Mouse (Mus musculus) 3134 (cell line): Measurements from ENCODE around the gene Ptov1.
A peak's percentile ranks its signal among the peaks of the same experiment; 100 is the strongest.

Experiments
- DNase-seq: peaks from one replicate; pipeline ENCODE4 v3.0.0-alpha.2; 2011; ENCODE audit warnings: low spot score; ENCODE audit not compliant: insufficient read length; ENCODE audit errors: extremely low read depth

Ptov1 gene

GRCm38 (mm10) chr7:44845006-44845405 is 24.6 kb downstream of the Ptov1 start:
- no peak for DNase-seq

- DNase-seq = no peak
Measured at GRCm38 (mm10) chr7:44841825-44842463, 27.6 kb downstream of the Ptov1 start.

- no peak for DNase-seq
Measured at GRCm38 (mm10) chr7:44840426-44840825, 29.2 kb downstream of the Ptov1 start.

- no peak for DNase-seq
Measured at GRCm38 (mm10) chr7:44839491-44840191, 29.9 kb downstream of the Ptov1 start.

GRCm38 (mm10) chr7:44839171-44839490 is 30.5 kb downstream of the Ptov1 start:
- DNase-seq = no peak

GRCm38 (mm10) chr7:44838073-44838472 is 31.5 kb downstream of the Ptov1 start:
- DNase-seq = no peak

GRCm38 (mm10) chr7:44836423-44837053 is 33.0 kb downstream of the Ptov1 start:
- DNase-seq = no peak

- no peak for DNase-seq
Measured at GRCm38 (mm10) chr7:44836016-44836404, 33.6 kb downstream of the Ptov1 start.

- no peak for DNase-seq
Measured at GRCm38 (mm10) chr7:44835373-44836015, 34.1 kb downstream of the Ptov1 start.

- DNase-seq = no peak
Measured at GRCm38 (mm10) chr7:44832763-44833162, 36.8 kb downstream of the Ptov1 start.

GRCm38 (mm10) chr7:44828706-44829105 is 40.9 kb downstream of the Ptov1 start:
- no peak for DNase-seq

- DNase-seq = peak; percentile 56
Measured at GRCm38 (mm10) chr7:44826771-44827170, 42.8 kb downstream of the Ptov1 start.

GRCm38 (mm10) chr7:44824872-44825271 is 44.7 kb downstream of the Ptov1 start:
- no peak for DNase-seq

- DNase-seq = no peak
Measured at GRCm38 (mm10) chr7:44823409-44823808, 46.2 kb downstream of the Ptov1 start.

GRCm38 (mm10) chr7:44821666-44822448 is 47.7 kb downstream of the Ptov1 start:
- no peak for DNase-seq

GRCm38 (mm10) chr7:44820525-44820924 is 49.1 kb downstream of the Ptov1 start:
- DNase-seq = no peak

GRCm38 (mm10) chr7:44819863-44820262 is 49.7 kb downstream of the Ptov1 start:
- no peak for DNase-seq

- no peak for DNase-seq
Measured at GRCm38 (mm10) chr7:44819391-44819790, 50.2 kb downstream of the Ptov1 start.

GRCm38 (mm10) chr7:44818751-44819235 is 50.8 kb downstream of the Ptov1 start:
- DNase-seq = peak; percentile 76

GRCm38 (mm10) chr7:44818164-44818563 is 51.4 kb downstream of the Ptov1 start:
- peak; percentile 56 for DNase-seq

GRCm38 (mm10) chr7:44817441-44817840 is 52.1 kb downstream of the Ptov1 start:
- no peak for DNase-seq
